Mouse (Mus musculus) olfactory bulb, adult 2 months (tissue): Measurements from ENCODE around the gene Bag2.

ENCODE experiments used
- CTCF ChIP-seq: fragments of 200-500 bp; IDR thresholded peaks from 2 replicates; pipeline ENCODE4 v1.5.1; 2012; ENCODE audit warnings: low read depth, mild to moderate bottlenecking, low read length, moderate library complexity; ENCODE audit not compliant: insufficient read depth
- POLR2A ChIP-seq: fragments of 200-500 bp; IDR thresholded peaks from 2 replicates; pipeline ENCODE4 v1.6.1; 2012; ENCODE audit warnings: mild to moderate bottlenecking, low read depth, low read length, moderate library complexity; ENCODE audit not compliant: insufficient read depth

DNA sequence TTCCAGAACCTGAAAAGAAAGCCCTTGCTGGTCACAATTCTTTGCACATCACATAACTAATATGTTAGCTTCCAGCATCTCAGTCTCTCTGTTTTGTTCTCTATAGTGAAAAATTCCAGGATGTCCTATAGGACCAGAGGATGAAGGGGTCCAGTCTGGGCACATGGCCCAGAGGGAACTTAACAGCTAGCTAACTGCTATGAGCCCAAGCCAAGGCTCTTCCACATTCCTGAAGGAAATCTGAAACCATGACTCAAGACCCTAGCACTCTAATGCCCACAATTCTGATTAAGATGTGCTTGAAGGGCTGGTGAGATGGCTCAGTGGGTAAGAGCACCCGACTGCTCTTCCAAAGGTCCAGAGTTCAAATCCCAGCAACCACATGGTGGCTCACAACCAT, 40.0 kb downstream of the Bag2 start:
- TF ChIP-seq CTCF (no peak), POLR2A (no peak)
